Mouse (Mus musculus) MEL (cell line): Measurements from ENCODE around the gene Gm49388. TPM values are rescaled to one million over a fixed set of nuclear protein-coding genes. Genes with fewer than 3 reads are reported as not detected.

ENCODE experiments used
- DNase-seq: peaks from one replicate; pipeline ENCODE4 v3.0.0; 2011; ENCODE audit warnings: low read depth, low spot score
- H3K27ac ChIP-seq: 2 replicates; pipeline ENCODE4 v1.5.1; 2012; ENCODE audit warnings: low read depth, mild to moderate bottlenecking, control low read depth, low read length, moderate library complexity; ENCODE audit not compliant: control insufficient read depth
- H3K27me3 ChIP-seq, 2 experiments: fragments of 150-350 bp in 1 of 2; sonication (generic) in 1 of 2; 2 replicates each; pipeline ENCODE4 v1.6.1; 2012; ENCODE audit warnings: low read length in 2 of 2, mild to moderate bottlenecking in 2 of 2, improper control_type of control experiment in 1 of 2, moderate library complexity in 1 of 2; ENCODE audit not compliant: insufficient read depth in 2 of 2, control insufficient read depth in 1 of 2
- H3K36me3 ChIP-seq, 2 experiments: 2 replicates each; pipeline ENCODE4 v1.6.1; 2012 to 2014; ENCODE audit warnings: low read length in 2 of 2, improper control_type of control experiment in 1 of 2, inconsistent platforms in 1 of 2, mild to moderate bottlenecking in 1 of 2; ENCODE audit not compliant: insufficient read depth in 2 of 2, control insufficient read depth in 1 of 2
- H3K4me1 ChIP-seq, 2 experiments: fragments of 150-350 bp in 1 of 2; sonication (generic) in 1 of 2; 2 replicates each; pipeline ENCODE4 v1.6.1; 2012; ENCODE audit warnings: low read length in 2 of 2, improper control_type of control experiment in 1 of 2, mild to moderate bottlenecking in 1 of 2; ENCODE audit not compliant: insufficient read depth in 2 of 2, control insufficient read depth in 1 of 2
- H3K4me3 ChIP-seq, 2 experiments: fragments of 150-350 bp in 1 of 2; sonication (generic) in 1 of 2; 2 replicates each; pipeline ENCODE4 v1.5.1; 2012; ENCODE audit warnings: low read depth in 2 of 2, low read length in 2 of 2, mild to moderate bottlenecking in 2 of 2, moderate library complexity in 2 of 2, control low read depth in 1 of 2, improper control_type of control experiment in 1 of 2; ENCODE audit not compliant: control insufficient read depth in 1 of 2, insufficient read depth in 1 of 2
- H3K79me2 ChIP-seq: 2 replicates; pipeline ENCODE4 v1.6.1; 2012; ENCODE audit warnings: mild to moderate bottlenecking, low read length, moderate library complexity; ENCODE audit not compliant: control insufficient read depth, poor library complexity, insufficient read depth
- H3K9ac ChIP-seq: 2 replicates; pipeline ENCODE4 v1.6.1; 2012; ENCODE audit warnings: low read depth, mild to moderate bottlenecking, control low read depth, low read length, moderate library complexity; ENCODE audit not compliant: control insufficient read depth, poor library complexity, severe bottlenecking
- H3K9me3 ChIP-seq: fragments of 150-350 bp; sonication (generic); replicated peaks from 2 replicates; pipeline ENCODE4 v1.6.1; 2012; ENCODE audit warnings: mild to moderate bottlenecking, low read length, improper control_type of control experiment, moderate library complexity; ENCODE audit not compliant: insufficient read depth
- BHLHE40 ChIP-seq: IDR thresholded peaks from 2 replicates; pipeline ENCODE4 v1.6.1; 2012; ENCODE audit warnings: low read depth, mild to moderate bottlenecking, inconsistent platforms, low read length, improper control_type of control experiment, borderline replicate concordance
- CHD2 ChIP-seq: IDR thresholded peaks from 2 replicates; pipeline ENCODE4 v1.6.1; 2011; ENCODE audit warnings: low read length, improper control_type of control experiment
- E2F4 ChIP-seq: IDR thresholded peaks from 2 replicates; pipeline ENCODE4 v1.6.1; 2011; ENCODE audit warnings: low read depth, low read length, improper control_type of control experiment, borderline replicate concordance
- EP300 ChIP-seq, 2 experiments: IDR thresholded peaks; 2 replicates each; pipeline ENCODE4 v1.6.1; 2011; ENCODE audit warnings: improper control_type of control experiment in 2 of 2, low read length in 2 of 2, low read depth in 1 of 2, mild to moderate bottlenecking in 1 of 2
- ETS1 ChIP-seq: IDR thresholded peaks from 2 replicates; pipeline ENCODE4 v1.6.1; 2012; ENCODE audit warnings: low read depth, mild to moderate bottlenecking, inconsistent platforms, low read length, improper control_type of control experiment, moderate library complexity
- HCFC1 ChIP-seq: IDR thresholded peaks from 2 replicates; pipeline ENCODE4 v1.6.1; 2012; ENCODE audit warnings: low read depth, mild to moderate bottlenecking, inconsistent platforms, low read length, improper control_type of control experiment, moderate library complexity
- JUND ChIP-seq: IDR thresholded peaks from 2 replicates; pipeline ENCODE4 v1.6.1; 2011; ENCODE audit warnings: low read depth, mild to moderate bottlenecking, improper control_type of control experiment, low read length
- KAT2A ChIP-seq: conservative IDR thresholded peaks from 2 replicates; pipeline ENCODE4 v1.6.1; 2012; ENCODE audit warnings: low read depth, low read length, improper control_type of control experiment, inconsistent platforms
- MAX ChIP-seq: IDR thresholded peaks from 2 replicates; pipeline ENCODE4 v1.6.1; 2011; ENCODE audit warnings: low read length, improper control_type of control experiment
- MAZ ChIP-seq: IDR thresholded peaks from 2 replicates; pipeline ENCODE4 v1.6.1; 2012; ENCODE audit warnings: low read depth, mild to moderate bottlenecking, inconsistent platforms, low read length, improper control_type of control experiment
- MEF2A ChIP-seq: IDR thresholded peaks from 2 replicates; pipeline ENCODE4 v1.6.1; 2014; ENCODE audit warnings: low read depth, mild to moderate bottlenecking, inconsistent platforms, low read length, improper control_type of control experiment; ENCODE audit not compliant: poor library complexity, insufficient replicate concordance, severe bottlenecking; ENCODE audit errors: extremely low read depth
- MXI1 ChIP-seq: IDR thresholded peaks from 2 replicates; pipeline ENCODE4 v1.6.1; 2011; ENCODE audit warnings: mild to moderate bottlenecking, low read depth, low read length, improper control_type of control experiment
- MYB ChIP-seq: IDR thresholded peaks from 2 replicates; pipeline ENCODE4 v1.6.1; 2011; ENCODE audit warnings: mild to moderate bottlenecking, low read depth, low read length, improper control_type of control experiment
- MYC ChIP-seq: IDR thresholded peaks from 2 replicates; pipeline ENCODE4 v1.6.1; 2011; ENCODE audit warnings: low read depth, mild to moderate bottlenecking, low read length, improper control_type of control experiment, moderate library complexity
- NELFE ChIP-seq: IDR thresholded peaks from 2 replicates; pipeline ENCODE4 v1.6.1; 2011; ENCODE audit warnings: low read depth, low read length, improper control_type of control experiment
- NRF1 ChIP-seq: IDR thresholded peaks from 2 replicates; pipeline ENCODE4 v1.6.1; 2014; ENCODE audit warnings: low read depth, mild to moderate bottlenecking, inconsistent platforms, low read length, improper control_type of control experiment, moderate library complexity; ENCODE audit not compliant: poor library complexity, insufficient read depth, severe bottlenecking
- POLR2A ChIP-seq, 2 experiments: IDR thresholded peaks; 2 replicates each; pipeline ENCODE4 v1.6.1; 2011 to 2012; ENCODE audit warnings: low read length in 2 of 2, mild to moderate bottlenecking in 2 of 2, control low read depth in 1 of 2, improper control_type of control experiment in 1 of 2, low read depth in 1 of 2, moderate library complexity in 1 of 2; ENCODE audit not compliant: control insufficient read depth in 1 of 2, insufficient read depth in 1 of 2, poor library complexity in 1 of 2
- POLR2AphosphoS2 ChIP-seq: IDR thresholded peaks from 2 replicates; pipeline ENCODE4 v1.6.1; 2011; ENCODE audit warnings: low read length, improper control_type of control experiment
- RAD21 ChIP-seq: IDR thresholded peaks from 2 replicates; pipeline ENCODE4 v1.6.1; 2011; ENCODE audit warnings: mild to moderate bottlenecking, low read depth, low read length, improper control_type of control experiment
- RCOR1 ChIP-seq: IDR thresholded peaks from 2 replicates; pipeline ENCODE4 v1.6.1; 2012; ENCODE audit warnings: low read depth, mild to moderate bottlenecking, inconsistent platforms, low read length, improper control_type of control experiment
- SIN3A ChIP-seq: IDR thresholded peaks from 2 replicates; pipeline ENCODE4 v1.6.1; 2012; ENCODE audit warnings: low read length, improper control_type of control experiment, inconsistent platforms
- SMC3 ChIP-seq: IDR thresholded peaks from 2 replicates; pipeline ENCODE4 v1.6.1; 2011; ENCODE audit warnings: low read depth, low read length, improper control_type of control experiment
- TCF12 ChIP-seq: IDR thresholded peaks from 2 replicates; pipeline ENCODE4 v1.6.1; 2014; ENCODE audit warnings: low read depth, mild to moderate bottlenecking, inconsistent platforms, low read length, improper control_type of control experiment, moderate library complexity
- UBTF ChIP-seq: IDR thresholded peaks from 2 replicates; pipeline ENCODE4 v1.6.1; 2012; ENCODE audit warnings: low read depth, mild to moderate bottlenecking, inconsistent platforms, low read length, improper control_type of control experiment, moderate library complexity, borderline replicate concordance; ENCODE audit not compliant: insufficient read depth
- USF1 ChIP-seq: IDR thresholded peaks from 2 replicates; pipeline ENCODE4 v1.6.1; 2014; ENCODE audit warnings: low read depth, mild to moderate bottlenecking, inconsistent platforms, low read length, improper control_type of control experiment, moderate library complexity
- USF2 ChIP-seq, 2 experiments: IDR thresholded peaks; 2 replicates each; pipeline ENCODE4 v1.6.1; 2011 to 2012; ENCODE audit warnings: improper control_type of control experiment in 2 of 2, low read length in 2 of 2, borderline replicate concordance in 1 of 2, inconsistent platforms in 1 of 2, low read depth in 1 of 2, mild to moderate bottlenecking in 1 of 2; ENCODE audit not compliant: insufficient read depth in 1 of 2
- ZKSCAN1 ChIP-seq: IDR thresholded peaks from 2 replicates; pipeline ENCODE4 v1.6.1; 2012; ENCODE audit warnings: low read depth, mild to moderate bottlenecking, inconsistent platforms, low read length, improper control_type of control experiment, moderate library complexity
- polyA plus RNA-seq, 2 experiments: library from polyadenylated mRNA; stranded (reverse) in 1 of 2; unstranded in 1 of 2; fragments of >175 nt in 1 of 2; fragments of >200 nt in 1 of 2; gene quantifications; 2 replicates each; pipeline versions ENCODE4 v1.2.1 to v1.2.4; 2012; ENCODE audit warnings: low replicate concordance in 2 of 2, low read depth in 1 of 2; ENCODE audit not compliant: insufficient read length in 2 of 2, insufficient read depth in 1 of 2, missing spikeins in 1 of 2
- total RNA-seq: library from RNA; depleted of rRNA; stranded (reverse); fragments of 300-350 nt; gene quantifications from 2 replicates; pipeline ENCODE4 v1.2.3, GENCODE M21; 2012

The Gm49388 gene
- total and polyA plus RNA-seq, 3 experiments: 0.73 to 1.3 TPM; not detected in 1

- no peak overlapping the region for H3K27ac ChIP-seq
- DNase-seq: no peak
Measured at GRCm38 (mm10) chr7:127835550-127835949, 50.1 kb downstream of the Gm49388 start.

GRCm38 (mm10) chr7:127837473-127837872 is 52.1 kb downstream of the Gm49388 start:
- Histone ChIP-seq H3K4me3 (no peak overlapping the region), H3K79me2 (peaks cover 7% of the 10 kb centered on the region; the same call in 1 of the 2 replicates), H3K9me3 (no peaks in the 10 kb centered on the region), H3K36me3 (0 out of 4 replicates have a peak, but pooled peaks cover 0 to 4% of the 10 kb centered on the region in 2 experiments), H3K27ac (no peak overlapping the region), H3K9ac (no peak overlapping the region), H3K4me1 (0 out of 4 replicates have a peak, but pooled peaks cover 0 to 6% of the 10 kb centered on the region in 2 experiments), H3K27me3 (no peaks in the 10 kb centered on the region; a peak in 3 of 4 replicates)
- no peak for DNase-seq
- TF ChIP-seq MXI1: no peak
- TF ChIP-seq CHD2: no peak
- no peak for TF ChIP-seq POLR2A (IDR thresholded peaks at IDR 0.05; ENCODE audit: control insufficient read depth in 1 of 2, insufficient read depth in 1 of 2, low read depth in 1 of 2, low read length in 2 of 2, poor library complexity in 1 of 2)
- TF ChIP-seq BHLHE40: no peak
- no peak for TF ChIP-seq KAT2A
- TF ChIP-seq USF2 (IDR thresholded peaks at IDR 0.05; ENCODE audit: borderline replicate concordance in 1 of 2, insufficient read depth in 1 of 2, low read depth in 1 of 2, low read length in 2 of 2): no peak
- TF ChIP-seq SIN3A: no peak
- no peak for TF ChIP-seq EP300 (IDR thresholded peaks at IDR 0.05; ENCODE audit: low read depth in 1 of 2, low read length in 2 of 2)
- TF ChIP-seq MYB: no peak
- no peak for TF ChIP-seq POLR2AphosphoS2
- TF ChIP-seq RAD21: no peak
- TF ChIP-seq ETS1: no peak
- no peak for TF ChIP-seq RCOR1
- no peak for TF ChIP-seq SMC3
- no peak for TF ChIP-seq MEF2A
- TF ChIP-seq E2F4: no peak
- TF ChIP-seq MAX: no peak
- TF ChIP-seq MYC: no peak

More at GRCm38 (mm10) chr7:127835550-127835949, 50.1 kb downstream of the Gm49388 start:
- H3K27me3 ChIP-seq: no peaks in the 10 kb centered on the region; a peak in 3 of 4 replicates
- H3K36me3 ChIP-seq: 0 out of 4 replicates have a peak, but pooled peaks cover 0 to 4% of the 10 kb centered on the region in 2 experiments
- H3K9ac ChIP-seq: no peak overlapping the region
- H3K9me3 ChIP-seq: no peaks in the 10 kb centered on the region
- no peak overlapping the region for H3K4me3 ChIP-seq
- H3K79me2 ChIP-seq: no peaks in the 10 kb centered on the region
- no peaks in the 10 kb centered on the region for H3K4me1 ChIP-seq
- TF ChIP-seq E2F4 (no peak), NRF1 (no peak), TCF12 (no peak), MYB (no peak), USF1 (no peak), MAX (no peak), POLR2A (IDR thresholded peaks at IDR 0.05; ENCODE audit: control insufficient read depth in 1 of 2, insufficient read depth in 1 of 2, low read depth in 1 of 2, low read length in 2 of 2, poor library complexity in 1 of 2) (no peak), NELFE (no peak), RCOR1 (no peak), HCFC1 (no peak), MAZ (no peak), ETS1 (no peak), MXI1 (no peak), JUND (no peak), ZKSCAN1 (no peak), UBTF (no peak)
